Mouse (Mus musculus) heart, postnatal 4 days (tissue): ENCODE measurements around the gene Lrrc32. TPM values are rescaled to one million over a fixed set of nuclear protein-coding genes. Genes with fewer than 3 reads are reported as not detected.

Experiments used
- DNase-seq: peaks from one replicate; pipeline ENCODE4 v3.0.0; 2021
- total RNA-seq, 2 experiments: library from RNA; stranded (reverse); gene quantifications; 2 replicates each; pipeline ENCODE4 v1.2.3; 2021

Gene Lrrc32
- total RNA-seq, 2 experiments from 2014 or later, result 17.3 to 18.6 TPM

- DNase-seq, result no peak
Measured at GRCm38 (mm10) chr7:98488398-98489130, 519 bp upstream of the Lrrc32 start.

- DNase-seq, result peak; percentile 90
Measured at GRCm38 (mm10) chr7:98489623-98490084, 571 bp downstream of the Lrrc32 start.

GRCm38 (mm10) chr7:98490328-98490727, 1.2 kb downstream of the Lrrc32 start:
- no peak for DNase-seq

DNA sequence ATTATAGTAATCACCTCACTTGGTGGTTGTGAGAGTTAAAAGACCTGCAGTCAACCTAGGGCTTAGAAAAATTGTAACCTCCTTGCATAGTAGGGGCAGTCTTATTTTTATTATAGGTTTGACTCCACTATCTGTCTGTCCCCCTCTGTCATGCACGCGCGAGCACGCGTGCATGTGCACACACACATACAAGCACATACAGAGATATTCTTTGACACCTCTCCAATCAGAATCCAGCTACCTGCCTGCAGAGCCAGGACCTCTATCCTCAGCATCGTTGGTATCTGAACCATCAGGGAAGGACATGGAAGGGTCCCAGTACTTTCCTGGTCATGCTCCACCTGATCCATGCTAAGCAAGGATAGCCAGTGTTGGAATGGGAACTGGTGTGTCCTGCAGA, 1.8 kb downstream of the Lrrc32 start:
- no peak for DNase-seq

DNA sequence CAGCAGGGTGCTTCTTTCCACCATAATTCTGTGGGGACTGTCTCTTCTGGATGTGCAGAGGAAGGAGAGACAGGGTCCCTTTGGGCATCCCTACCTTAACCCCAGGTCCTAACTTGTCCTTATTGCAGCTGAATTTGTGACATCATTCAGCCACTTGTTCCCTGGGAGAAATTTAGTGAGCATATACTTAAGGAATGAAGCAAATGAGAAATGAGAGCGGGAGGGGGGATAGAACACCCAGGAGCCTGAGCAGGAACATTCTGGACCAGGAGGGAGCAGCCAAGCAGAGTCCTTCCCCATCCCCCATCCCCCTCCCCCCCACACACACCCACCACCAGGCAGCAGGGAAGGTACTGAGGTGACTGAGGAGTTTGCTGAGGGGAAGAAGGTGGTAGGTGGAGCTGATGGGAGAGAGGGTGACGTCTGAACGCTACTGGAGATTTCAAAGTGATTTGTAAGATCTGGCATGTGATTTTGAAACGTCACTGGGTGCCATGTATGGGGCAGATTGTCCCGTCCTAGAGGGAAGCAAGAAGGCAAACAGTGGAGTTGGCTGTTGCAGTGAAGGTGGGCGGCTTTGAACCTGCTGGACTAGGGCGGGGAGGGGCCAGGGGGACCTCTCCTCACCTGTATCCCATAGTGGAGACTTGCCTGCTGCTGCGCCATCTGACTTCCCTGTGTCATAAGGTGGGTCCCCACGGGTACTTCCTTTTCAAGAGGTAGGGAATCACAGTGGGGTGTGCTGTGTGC, 2.5 kb downstream of the Lrrc32 start:
- DNase-seq, result no peak

- DNase-seq, result no peak
Measured at GRCm38 (mm10) chr7:98492331-98492730, 3.2 kb downstream of the Lrrc32 start.

DNA sequence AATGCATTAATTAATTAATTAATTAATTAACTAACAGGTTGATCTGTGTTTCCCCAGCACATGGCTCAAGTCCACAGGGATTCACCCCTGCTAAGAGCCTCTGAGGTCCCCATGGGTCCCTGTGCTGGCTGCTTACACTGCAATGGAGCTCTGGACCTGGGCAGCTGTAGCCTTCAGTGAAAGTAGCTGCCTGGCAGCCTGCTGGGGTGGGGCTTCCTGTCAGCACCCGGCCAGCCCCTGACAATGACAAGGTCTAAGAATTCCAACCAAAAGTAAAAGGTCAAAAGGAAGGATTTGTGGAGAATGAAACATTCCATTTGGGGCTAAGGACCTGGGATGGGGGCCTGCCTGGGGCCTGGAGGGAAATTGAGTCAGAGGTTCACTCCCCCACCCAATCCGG, 4.2 kb downstream of the Lrrc32 start:
- no peak for DNase-seq

- no peak for DNase-seq
Measured at GRCm38 (mm10) chr7:98493901-98494480, 4.9 kb downstream of the Lrrc32 start.

DNA sequence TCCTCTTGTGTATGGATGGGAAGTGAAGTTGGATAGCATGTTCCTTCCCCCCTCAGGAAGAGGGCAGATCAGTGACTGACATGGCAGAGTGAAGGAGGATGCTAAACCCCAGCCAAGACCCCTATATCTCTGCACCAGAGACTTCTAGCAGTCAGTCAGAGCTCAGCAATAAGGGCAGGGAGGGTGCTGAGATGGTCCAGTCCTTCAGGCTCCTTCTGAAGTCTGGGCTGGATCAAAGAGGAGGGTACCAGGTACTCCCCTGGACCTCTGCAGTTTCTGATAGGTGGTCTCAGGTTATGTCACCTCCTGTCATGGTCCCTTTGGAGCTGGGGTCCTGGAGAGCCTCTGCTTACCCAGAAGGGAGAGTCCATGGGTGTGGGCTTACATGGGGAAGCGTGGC, 6.5 kb downstream of the Lrrc32 start:
- no peak for DNase-seq

- no peak for DNase-seq
Measured at GRCm38 (mm10) chr7:98497451-98497850, 8.4 kb downstream of the Lrrc32 start.

DNA sequence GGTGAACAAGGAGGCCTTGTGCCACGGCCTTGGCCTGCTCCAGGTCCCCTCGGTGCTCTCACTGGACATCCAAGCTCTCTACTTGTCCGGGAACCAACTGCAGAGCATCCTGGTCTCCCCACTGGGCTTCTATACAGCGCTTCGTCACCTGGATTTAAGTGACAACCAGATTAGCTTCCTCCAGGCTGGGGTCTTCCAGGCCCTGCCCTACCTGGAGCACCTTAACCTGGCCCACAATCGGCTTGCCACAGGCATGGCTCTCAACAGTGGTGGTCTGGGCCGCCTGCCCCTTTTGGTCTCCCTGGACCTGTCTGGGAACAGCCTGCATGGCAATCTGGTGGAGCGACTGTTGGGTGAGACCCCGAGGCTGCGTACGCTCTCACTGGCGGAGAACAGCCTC, 9.0 kb downstream of the Lrrc32 start:
- DNase-seq, result no peak

DNA sequence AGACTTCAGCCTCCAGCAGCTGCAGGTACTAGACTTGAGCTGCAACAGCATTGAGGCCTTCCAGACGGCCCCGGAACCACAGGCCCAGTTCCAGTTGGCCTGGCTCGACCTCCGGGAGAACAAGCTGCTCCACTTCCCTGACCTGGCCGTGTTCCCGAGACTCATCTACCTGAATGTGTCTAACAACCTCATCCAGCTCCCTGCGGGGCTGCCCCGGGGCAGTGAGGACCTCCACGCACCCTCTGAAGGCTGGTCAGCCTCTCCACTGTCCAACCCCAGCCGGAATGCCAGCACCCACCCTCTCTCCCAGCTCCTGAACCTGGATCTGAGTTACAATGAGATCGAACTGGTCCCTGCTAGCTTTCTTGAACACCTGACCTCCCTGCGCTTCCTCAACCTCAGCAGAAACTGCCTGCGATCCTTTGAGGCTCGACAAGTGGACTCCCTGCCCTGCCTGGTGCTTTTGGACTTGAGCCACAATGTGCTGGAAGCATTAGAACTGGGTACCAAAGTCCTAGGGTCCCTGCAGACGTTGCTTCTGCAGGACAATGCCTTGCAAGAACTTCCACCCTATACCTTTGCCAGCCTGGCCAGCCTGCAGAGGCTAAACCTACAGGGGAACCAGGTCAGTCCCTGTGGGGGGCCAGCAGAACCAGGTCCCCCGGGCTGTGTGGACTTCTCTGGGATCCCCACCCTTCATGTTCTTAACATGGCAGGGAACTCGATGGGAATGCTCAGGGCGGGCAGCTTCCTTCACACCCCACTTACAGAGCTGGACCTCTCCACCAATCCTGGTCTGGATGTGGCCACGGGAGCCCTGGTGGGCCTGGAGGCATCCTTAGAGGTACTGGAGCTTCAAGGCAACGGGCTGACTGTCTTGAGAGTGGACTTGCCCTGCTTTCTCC, 9.8 kb downstream of the Lrrc32 start:
- DNase-seq, result no peak

DNA sequence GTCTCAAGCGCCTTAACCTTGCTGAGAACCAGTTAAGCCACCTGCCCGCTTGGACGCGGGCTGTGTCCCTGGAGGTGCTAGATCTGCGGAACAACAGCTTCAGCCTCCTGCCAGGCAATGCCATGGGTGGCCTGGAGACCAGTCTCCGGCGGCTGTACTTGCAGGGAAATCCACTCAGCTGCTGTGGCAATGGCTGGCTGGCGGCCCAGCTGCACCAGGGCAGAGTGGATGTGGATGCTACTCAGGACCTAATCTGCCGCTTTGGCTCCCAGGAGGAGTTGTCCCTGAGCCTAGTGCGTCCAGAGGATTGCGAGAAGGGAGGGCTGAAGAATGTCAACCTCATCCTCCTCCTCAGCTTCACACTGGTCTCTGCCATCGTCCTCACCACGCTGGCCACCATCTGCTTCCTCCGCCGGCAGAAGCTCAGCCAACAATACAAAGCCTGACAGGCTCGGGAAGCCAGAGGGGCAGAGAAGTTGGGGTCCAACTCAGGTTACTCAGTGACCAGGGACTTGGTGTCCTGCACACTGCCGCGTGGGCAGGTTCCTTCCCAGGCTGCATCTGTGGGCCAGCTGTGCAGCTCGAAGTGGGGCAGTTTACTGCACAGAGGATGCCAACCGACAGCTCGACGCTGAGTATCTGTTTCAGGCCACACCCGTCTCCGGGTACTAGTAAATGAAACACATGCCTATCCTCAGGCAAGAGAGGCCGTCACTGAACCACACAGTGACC, 10.6 kb downstream of the Lrrc32 start:
- DNase-seq, result no peak

DNA sequence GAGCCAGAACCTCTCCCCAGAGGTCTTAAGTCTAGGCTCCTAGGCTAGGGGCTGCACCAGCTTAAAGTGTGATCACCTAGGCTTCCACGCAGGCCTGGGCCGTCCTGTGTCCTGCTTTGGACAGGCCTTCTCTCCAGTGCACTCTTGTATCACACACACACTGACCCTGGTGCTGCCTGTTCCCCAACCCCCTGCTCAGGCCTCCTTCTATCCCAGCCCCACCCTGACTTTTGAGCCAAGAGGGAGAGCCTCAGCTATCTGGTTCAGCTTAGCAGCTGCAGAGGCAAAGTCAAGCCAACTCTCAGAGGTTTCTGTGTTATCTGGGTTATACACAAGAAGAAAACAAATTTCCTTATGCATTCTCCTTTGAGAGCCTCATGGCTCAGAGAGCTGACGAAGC, 11.4 kb downstream of the Lrrc32 start:
- peak; percentile 75 for DNase-seq

DNA sequence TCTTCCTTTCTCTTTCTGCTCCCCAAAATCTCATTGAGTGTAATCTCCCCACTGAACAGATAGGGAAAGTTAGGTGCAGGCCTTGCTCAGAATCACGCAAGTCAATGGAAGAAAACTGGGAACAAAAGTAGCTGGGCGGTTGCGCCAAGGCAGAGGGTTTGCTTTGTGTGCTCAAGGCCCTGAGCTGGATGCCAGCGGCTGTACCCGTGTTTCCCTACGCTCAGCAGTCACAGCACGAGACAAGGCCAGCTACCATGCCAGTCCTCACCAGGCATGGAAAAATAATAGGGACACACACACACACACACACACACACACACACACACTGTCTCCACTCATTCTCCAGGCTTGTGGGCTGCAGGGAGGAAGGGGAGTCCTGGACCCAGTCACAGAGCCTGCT, 12.0 kb downstream of the Lrrc32 start:
- DNase-seq, result no peak

DNA sequence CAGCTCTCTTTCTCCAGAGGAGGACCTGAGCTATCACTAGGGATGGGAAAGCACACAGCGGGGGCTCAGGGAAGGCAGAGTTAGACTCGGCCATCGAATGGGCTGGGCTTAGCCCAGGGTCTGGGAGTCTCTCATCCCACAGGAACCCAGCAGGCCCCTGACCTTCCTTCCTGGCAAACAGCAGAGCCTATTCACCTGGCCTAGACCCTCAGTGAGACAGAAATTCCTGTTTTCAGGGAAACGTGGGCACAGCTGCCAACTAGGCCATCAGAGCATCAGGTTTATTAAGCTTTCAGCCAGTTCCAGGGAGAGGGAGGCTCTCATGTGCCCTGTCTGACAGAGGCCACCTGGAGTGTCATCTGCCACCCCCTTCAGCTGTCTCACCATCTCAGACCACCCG, 13.8 kb downstream of the Lrrc32 start:
- no peak for DNase-seq

DNA sequence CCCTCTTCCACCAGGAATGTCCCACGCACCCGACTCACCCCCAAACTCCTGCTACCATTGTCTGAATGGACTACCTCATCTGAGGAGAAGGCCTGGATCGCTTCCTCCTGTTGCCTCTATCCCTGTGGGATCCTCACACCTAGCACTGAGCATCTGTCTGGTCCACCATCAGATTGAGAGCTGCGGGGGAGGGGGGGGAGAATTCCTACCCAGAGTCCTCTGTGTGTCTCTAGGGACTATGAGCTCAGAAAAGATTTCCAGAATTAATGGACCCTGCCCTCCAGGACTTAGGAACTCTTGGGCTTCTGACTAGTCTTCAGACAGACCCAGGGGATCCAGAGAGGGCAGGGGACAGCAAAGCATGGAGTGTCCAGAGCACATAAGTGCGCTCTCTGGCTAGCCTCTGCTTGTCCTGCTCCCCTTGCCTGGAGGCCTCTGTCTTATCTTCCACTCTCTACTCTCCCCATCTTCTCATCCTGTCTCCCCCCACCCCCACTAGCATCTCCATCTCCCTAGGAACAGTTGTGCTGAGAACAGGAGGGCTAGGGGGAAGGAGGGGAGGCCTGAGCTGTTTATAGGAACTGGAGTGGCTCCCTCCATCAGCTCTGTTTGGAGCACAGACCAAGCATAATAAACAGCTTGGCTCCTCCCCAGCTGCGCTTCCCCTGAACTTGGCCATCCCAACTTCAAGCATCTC, 15.0 kb downstream of the Lrrc32 start:
- peak; percentile 66 for DNase-seq

GRCm38 (mm10) chr7:98504726-98505314, 15.7 kb downstream of the Lrrc32 start:
- no peak for DNase-seq

- no peak for DNase-seq
Measured at GRCm38 (mm10) chr7:98505664-98506063, 16.6 kb downstream of the Lrrc32 start.
